Mouse (Mus musculus): ENCODE measurements around the gene Slc4a2. TPM values are rescaled to one million over a fixed set of nuclear protein-coding genes. Genes with fewer than 3 reads are reported as not detected.

The Slc4a2 gene
- polyA plus RNA-seq (2016; fragmentation: Nextera tagmentation; extraction: Ambion mirVana), result 16.2 and 16.6 TPM in 2 replicates

DNA sequence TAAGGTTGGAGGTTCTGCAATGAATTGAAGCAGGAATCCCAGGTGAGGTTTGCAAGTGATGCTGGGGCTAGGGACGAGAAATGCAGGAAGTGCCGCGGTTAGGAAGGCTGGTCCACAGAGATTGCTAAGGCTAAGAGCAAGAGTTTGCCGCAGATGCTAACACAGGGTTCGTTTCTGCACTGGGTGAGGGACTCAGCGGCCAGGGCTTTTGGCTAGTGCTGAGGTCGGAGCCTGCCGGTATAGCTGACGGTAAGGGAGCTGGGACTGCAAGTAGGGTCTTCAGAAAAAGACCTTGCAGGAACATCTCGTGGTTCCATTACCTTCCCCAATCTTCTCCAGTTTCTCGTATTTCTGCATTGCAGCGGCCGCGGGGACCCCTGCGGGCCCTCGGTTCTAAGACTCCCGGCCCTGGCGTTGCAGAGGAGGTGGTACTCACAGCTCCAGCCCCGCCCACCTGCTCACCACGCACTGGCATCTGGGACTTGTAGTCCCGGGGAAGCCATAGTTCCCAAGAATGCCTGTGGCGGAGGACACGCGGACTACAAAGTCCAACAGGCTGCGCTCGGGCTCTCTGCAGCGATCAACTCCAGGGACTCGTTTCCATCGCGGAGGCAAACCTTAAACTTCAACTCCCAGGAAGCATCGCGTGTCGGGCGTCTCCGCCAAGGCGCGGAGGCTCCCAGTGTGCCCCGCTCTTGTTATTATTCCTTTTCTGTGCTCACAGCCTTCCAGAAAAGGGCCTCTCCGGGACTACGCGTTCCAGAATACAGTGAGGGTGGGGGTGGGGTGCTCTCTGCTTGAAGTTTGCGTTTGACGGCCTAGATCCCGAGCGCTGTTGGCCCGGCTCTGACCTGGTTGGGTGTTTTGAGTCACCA, at the start of gene Slc4a2, which contains the start of gene Cdk5:
Slc4a2 (plus strand) TSS at position 709 of the 875 bp plus-strand sequence.
Cdk5 (minus strand) TSS at position 402 of the 875 bp plus-strand sequence.
- Histone ChIP-seq H3K27me3 (replicated peaks) (no peaks in the 10 kb centered on the region; the same call in 1 of the 2 replicates), H3K9me3 (replicated peaks) (no peaks in the 10 kb centered on the region), H3K4me1 (peaks cover 55% of the 10 kb centered on the region), H3K4me3 (peak within 1 kb of the TSS; percentile 74), H3K4me2 (peak within 1 kb of the TSS; percentile 95), H3K27ac (peak within 1 kb of the TSS; percentile 95), H3K9ac (peak within 1 kb of the TSS; percentile 89), H3K36me3 (peaks cover 13% of the 10 kb centered on the region)
- peak; percentile 93 for ATAC-seq
- WGBS (ENCODE audit: insufficient replicate concordance), result under 1% methylated on average over 46 of the region's 46 CpGs

DNA sequence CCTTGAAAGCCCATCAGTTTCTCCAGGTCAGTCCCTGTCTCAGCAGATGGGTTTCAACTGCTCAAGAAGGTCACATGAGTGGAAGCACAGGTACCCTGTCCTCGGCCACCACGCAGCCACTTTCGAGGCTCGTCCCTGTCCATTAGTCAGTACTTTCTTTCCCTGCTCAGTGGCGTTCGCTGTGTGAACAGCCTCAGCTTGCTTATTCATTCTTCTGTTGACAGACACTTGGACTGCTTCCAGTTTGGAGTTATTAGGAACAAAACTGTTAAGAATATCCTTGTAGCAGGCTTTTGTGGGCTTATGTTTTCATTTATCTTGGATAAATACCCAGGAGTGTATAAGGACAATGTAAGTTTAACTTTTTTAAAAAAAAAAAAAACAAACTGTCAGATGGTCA, 49.4 kb upstream of the Slc4a2 start:
- H3K4me2 ChIP-seq, result no peak overlapping the region
- H3K27me3 ChIP-seq (replicated peaks), result peaks cover 50% of the 10 kb centered on the region; the same call in 1 of the 2 replicates
- no peaks in the 10 kb centered on the region for H3K9me3 ChIP-seq (replicated peaks)
- no peaks in the 10 kb centered on the region for H3K4me1 ChIP-seq
- no peak overlapping the region for H3K27ac ChIP-seq
- no peak for ATAC-seq
- no peak overlapping the region for H3K4me3 ChIP-seq
- no peak overlapping the region for H3K9ac ChIP-seq
- no peaks in the 10 kb centered on the region for H3K36me3 ChIP-seq
- 64% methylated on average over 6 of the region's 6 CpGs for WGBS (ENCODE audit: insufficient replicate concordance)

DNA sequence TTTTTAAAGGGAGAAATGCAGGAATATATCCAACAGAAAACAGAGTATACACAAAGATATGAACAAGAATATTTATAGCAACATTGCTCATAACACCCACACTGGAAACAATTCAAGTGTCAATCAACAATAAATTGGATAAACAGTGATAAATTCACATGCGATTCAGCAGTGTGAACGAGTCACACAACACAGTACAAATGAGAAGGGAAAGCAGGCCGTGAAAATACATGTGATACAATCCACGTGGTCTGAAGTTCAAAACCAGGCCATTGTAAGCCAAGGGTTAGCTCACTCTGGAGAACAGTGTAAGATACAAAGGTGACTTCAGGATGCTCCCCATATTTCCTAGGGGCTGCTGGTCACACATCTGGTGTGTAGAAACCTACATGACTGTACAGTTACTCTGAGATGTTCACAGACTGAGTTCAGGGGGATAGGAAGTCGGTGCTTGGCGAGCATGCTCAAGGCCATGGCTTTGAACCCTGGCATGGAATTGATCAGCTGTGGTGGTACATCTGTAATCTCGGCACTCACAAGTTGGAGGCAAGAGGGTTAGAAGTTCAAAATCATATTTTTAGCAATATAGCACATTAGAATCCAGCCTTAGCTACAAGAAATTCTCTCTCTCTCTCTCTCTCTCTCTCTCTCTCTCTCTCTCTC, 48.8 kb upstream of the Slc4a2 start:
- Histone ChIP-seq H3K27ac (no peak overlapping the region), H3K36me3 (no peaks in the 10 kb centered on the region), H3K27me3 (replicated peaks) (peaks cover 52% of the 10 kb centered on the region), H3K9ac (no peak overlapping the region), H3K4me3 (no peak overlapping the region), H3K9me3 (replicated peaks) (no peaks in the 10 kb centered on the region), H3K4me2 (no peak overlapping the region), H3K4me1 (no peaks in the 10 kb centered on the region)
- ATAC-seq, result no peak
- WGBS (ENCODE audit: insufficient replicate concordance), result 58% methylated on average over 7 of the region's 7 CpGs

DNA sequence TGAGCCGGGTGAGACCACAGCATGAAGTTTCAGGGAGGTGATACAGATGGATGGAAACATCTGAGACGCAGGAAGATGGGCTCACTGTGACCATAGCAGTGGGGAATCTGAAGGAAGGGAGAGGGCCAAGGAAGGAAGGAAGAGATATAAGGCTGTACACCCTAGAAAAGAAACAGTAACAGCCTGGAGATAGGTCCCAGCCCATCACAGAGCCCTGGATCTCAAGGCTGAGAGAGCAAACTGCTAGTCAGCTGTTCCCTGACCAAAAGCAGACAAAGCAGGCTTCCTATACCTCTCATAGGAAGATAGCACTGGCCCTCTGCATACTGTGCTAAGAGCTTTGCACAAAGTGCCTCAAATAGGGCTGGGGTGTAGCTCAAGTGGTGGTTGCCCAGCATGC, 44.9 kb upstream of the Slc4a2 start:
- no peak for ATAC-seq
- Histone ChIP-seq H3K36me3 (no peaks in the 10 kb centered on the region), H3K4me3 (no peak overlapping the region), H3K4me1 (peaks cover 12% of the 10 kb centered on the region), H3K9me3 (replicated peaks) (no peaks in the 10 kb centered on the region), H3K27ac (no peak overlapping the region), H3K27me3 (replicated peaks) (peaks cover 58% of the 10 kb centered on the region), H3K9ac (no peak overlapping the region), H3K4me2 (no peak overlapping the region)
- 55% methylated on average over 2 of the region's 2 CpGs for WGBS (ENCODE audit: insufficient replicate concordance)

DNA sequence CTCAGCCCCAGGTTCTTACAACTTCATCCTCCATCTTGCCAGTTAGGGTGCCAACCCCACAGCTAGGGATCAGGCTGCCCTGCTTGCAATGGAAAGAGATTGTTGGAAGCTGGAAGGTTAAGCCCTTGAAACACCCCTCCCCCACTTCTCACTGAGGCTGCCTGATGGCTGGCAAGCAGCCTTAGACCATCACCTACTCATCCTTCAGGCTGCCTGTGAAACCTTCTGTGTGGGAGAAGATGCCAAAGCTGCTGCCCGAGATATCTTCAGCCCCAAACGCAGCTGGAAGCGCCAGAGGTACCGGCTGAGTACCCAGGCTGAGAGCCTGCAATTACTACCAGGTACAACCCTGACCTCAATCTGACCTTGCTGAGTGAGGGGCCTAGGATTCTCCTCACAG, 44.1 kb upstream of the Slc4a2 start:
- Histone ChIP-seq H3K4me3 (no peak overlapping the region), H3K36me3 (no peaks in the 10 kb centered on the region), H3K27me3 (replicated peaks) (peaks cover 60% of the 10 kb centered on the region), H3K9ac (no peak overlapping the region), H3K9me3 (replicated peaks) (no peaks in the 10 kb centered on the region), H3K27ac (no peak overlapping the region), H3K4me1 (peaks cover 20% of the 10 kb centered on the region), H3K4me2 (no peak overlapping the region)
- no peak for ATAC-seq
- 69% methylated on average over 4 of the region's 4 CpGs for WGBS (ENCODE audit: insufficient replicate concordance)

DNA sequence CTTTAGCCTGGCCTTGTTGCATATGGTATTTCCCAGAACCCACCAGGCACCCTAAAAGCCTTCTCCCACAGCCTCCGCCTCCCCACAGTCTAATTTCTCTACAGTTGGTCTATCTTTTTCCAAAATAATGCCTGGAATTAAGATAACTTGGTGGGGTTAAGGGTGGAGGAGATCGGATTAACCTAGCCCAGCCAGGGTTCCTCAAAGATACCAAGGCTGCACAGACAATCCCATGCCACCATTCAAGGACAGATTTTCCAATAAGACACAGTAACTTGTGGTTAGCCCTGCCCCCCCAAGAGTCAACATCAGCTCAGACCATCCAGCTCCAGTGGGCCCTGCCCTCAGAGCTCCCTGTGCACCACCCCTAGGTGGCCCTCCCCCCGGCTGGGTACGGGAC, 43.1 kb upstream of the Slc4a2 start:
- WGBS (ENCODE audit: insufficient replicate concordance), result 63% methylated on average over 4 of the region's 4 CpGs
- Histone ChIP-seq H3K27ac (no peak overlapping the region), H3K4me2 (no peak overlapping the region), H3K9me3 (replicated peaks) (no peaks in the 10 kb centered on the region), H3K27me3 (replicated peaks) (peaks cover 69% of the 10 kb centered on the region), H3K9ac (no peak overlapping the region), H3K4me1 (peaks cover 23% of the 10 kb centered on the region), H3K4me3 (no peak overlapping the region), H3K36me3 (no peaks in the 10 kb centered on the region)
- no peak for ATAC-seq

DNA sequence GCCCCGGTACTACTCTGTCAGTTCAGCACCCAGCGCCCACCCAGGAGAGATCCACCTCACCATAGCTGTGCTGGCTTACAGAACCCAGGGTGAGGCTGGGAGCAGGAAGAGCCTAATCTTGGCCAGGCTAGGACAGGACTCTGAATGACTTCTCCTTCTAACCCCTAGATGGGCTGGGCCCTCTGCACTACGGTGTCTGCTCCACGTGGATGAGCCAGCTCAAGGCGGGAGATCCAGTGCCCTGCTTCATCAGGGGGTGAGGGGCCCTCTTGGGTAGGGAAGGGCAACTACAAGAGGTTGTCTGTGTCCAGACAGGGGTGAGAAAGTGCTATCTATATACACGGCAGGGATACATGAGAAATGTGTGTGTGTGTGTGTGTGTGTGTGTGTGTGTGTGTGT, 42.2 kb upstream of the Slc4a2 start:
- Histone ChIP-seq H3K4me1 (peaks cover 23% of the 10 kb centered on the region), H3K36me3 (no peaks in the 10 kb centered on the region), H3K27ac (no peak overlapping the region), H3K27me3 (replicated peaks) (peaks cover 79% of the 10 kb centered on the region), H3K4me2 (no peak overlapping the region), H3K9ac (no peak overlapping the region), H3K9me3 (replicated peaks) (no peaks in the 10 kb centered on the region), H3K4me3 (no peak overlapping the region)
- ATAC-seq, result no peak
- 61% methylated on average over 6 of the region's 6 CpGs for WGBS (ENCODE audit: insufficient replicate concordance)

DNA sequence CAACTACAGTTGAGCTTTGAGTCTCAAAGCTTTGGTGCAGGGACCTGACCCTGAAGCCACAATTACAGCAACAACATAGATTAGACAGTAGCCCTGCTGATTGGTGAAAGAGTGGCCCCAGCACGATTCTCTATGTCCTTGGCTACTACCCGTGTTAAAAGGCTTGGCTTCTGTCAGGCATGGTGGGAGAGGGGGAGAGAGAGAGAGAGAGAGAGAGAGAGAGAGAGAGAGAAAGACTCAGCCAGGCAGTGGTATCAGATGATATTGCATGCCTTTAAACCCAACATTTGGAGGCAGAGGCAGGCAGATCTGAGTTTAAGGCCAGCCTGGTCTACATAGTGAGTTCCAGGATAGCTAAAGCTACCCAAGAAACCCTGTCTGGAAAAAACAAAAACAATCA, 41.6 kb upstream of the Slc4a2 start:
- ATAC-seq, result no peak
- WGBS (ENCODE audit: insufficient replicate concordance), result 58% methylated on average over 2 of the region's 2 CpGs
- no peak overlapping the region for H3K4me2 ChIP-seq
- H3K9ac ChIP-seq, result no peak overlapping the region
- H3K27me3 ChIP-seq (replicated peaks), result peaks cover 80% of the 10 kb centered on the region
- no peaks in the 10 kb centered on the region for H3K36me3 ChIP-seq
- peaks cover 23% of the 10 kb centered on the region for H3K4me1 ChIP-seq
- H3K4me3 ChIP-seq, result no peak overlapping the region
- no peaks in the 10 kb centered on the region for H3K9me3 ChIP-seq (replicated peaks)
- no peak overlapping the region for H3K27ac ChIP-seq

DNA sequence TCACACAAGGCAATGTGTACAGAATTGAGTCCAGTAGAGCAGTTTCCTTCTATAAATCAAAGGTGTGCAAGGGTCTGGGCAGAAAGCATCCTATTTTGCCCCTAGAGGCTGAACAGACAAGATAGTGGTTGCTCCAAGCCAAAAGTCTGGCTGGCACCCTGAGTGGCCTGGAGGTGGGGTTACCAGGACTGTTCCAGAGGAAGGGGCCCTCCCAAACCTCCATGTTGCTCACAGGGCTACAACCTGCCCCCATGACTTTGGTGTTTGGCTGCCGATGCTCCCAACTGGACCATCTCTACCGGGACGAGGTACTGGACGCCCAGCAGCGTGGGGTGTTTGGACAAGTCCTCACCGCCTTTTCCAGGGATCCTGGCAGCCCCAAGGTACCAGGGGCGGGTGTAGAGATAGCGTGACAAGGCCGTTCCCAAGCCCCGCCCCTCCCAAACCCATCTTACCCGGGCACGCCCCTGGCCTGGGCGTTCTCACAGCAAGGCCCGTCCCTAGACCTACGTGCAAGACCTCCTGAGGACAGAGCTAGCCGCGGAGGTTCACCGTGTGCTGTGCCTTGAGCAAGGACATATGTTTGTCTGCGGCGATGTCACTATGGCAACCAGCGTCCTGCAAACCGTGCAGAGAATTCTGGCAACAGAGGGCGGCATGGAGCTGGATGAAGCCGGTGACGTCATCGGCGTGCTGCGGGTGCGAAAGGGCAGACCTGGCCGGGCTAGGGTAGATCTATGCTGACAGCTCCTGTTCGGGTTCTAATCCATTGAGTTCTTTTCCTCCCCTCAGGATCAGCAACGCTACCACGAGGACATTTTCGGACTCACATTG, 40.4 kb upstream of the Slc4a2 start:
- Histone ChIP-seq H3K4me2 (peak overlapping the region; percentile 87), H3K36me3 (no peaks in the 10 kb centered on the region), H3K9me3 (replicated peaks) (no peaks in the 10 kb centered on the region), H3K27ac (peak overlapping the region; percentile 28; the same call in 1 of the 2 replicates), H3K27me3 (replicated peaks) (peaks cover 81% of the 10 kb centered on the region), H3K9ac (peak overlapping the region; percentile 64), H3K4me1 (peaks cover 34% of the 10 kb centered on the region), H3K4me3 (peak overlapping the region; percentile 63)
- ATAC-seq, result peak; percentile 94
- WGBS (ENCODE audit: insufficient replicate concordance), result 2% methylated on average over 34 of the region's 34 CpGs

DNA sequence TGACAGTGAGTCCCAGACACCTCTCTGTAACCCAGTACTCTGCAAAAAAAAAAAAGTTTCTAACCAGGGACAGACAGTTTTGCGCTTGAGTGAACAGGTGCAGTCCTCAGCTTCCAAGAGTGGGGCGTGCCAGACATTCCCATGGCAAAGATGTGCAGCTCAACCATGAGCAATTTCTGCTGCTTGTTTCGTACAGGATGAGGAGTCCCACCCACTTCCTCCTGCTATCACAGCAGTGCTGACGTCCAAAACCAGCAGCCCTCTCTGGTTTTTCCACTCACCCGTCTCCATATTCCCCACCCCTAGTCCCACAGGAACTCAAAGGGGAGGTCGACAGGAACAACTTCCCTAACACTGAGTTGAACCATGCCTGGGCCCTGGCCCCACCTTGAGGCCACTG, 39.2 kb upstream of the Slc4a2 start:
- H3K4me1 ChIP-seq, result peaks cover 43% of the 10 kb centered on the region
- no peak overlapping the region for H3K4me3 ChIP-seq
- peak overlapping the region; percentile 87; the same call in 1 of the 2 replicates for H3K4me2 ChIP-seq
- peaks cover 81% of the 10 kb centered on the region for H3K27me3 ChIP-seq (replicated peaks)
- no peak for ATAC-seq
- H3K36me3 ChIP-seq, result no peaks in the 10 kb centered on the region
- WGBS (ENCODE audit: insufficient replicate concordance), result 27% methylated on average over 6 of the region's 6 CpGs
- no peaks in the 10 kb centered on the region for H3K9me3 ChIP-seq (replicated peaks)
- no peak overlapping the region for H3K27ac ChIP-seq
- no peak overlapping the region for H3K9ac ChIP-seq

DNA sequence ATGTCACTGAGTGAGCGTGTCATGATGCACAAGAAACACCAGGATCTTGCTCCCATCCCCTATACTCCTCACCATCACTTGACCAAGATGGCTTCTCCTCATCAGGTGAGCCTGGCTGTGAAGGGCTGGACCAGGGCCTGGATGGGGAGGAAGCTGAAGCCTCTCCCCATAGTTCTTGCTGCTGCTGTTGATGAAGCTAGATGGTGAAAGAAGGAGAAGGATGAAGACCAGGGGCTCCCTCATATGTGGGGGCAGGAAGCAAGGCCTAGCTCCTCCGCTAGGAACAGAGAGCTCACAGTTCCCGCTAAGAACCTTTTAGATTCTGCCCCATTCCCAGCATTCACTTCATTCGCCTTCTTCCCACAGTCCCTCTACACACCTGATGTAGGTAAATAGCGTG, 38.3 kb upstream of the Slc4a2 start:
- no peaks in the 10 kb centered on the region for H3K9me3 ChIP-seq (replicated peaks)

More for the DNA sequence above, 38.3 kb upstream of the Slc4a2 start:
- Histone ChIP-seq H3K27me3 (replicated peaks) (peaks cover 81% of the 10 kb centered on the region), H3K4me2 (no peak overlapping the region), H3K27ac (no peak overlapping the region), H3K4me1 (peaks cover 47% of the 10 kb centered on the region), H3K4me3 (no peak overlapping the region), H3K36me3 (no peaks in the 10 kb centered on the region), H3K9ac (no peak overlapping the region)
- WGBS (ENCODE audit: insufficient replicate concordance), result 77% methylated on average over 5 of the region's 5 CpGs
- no peak for ATAC-seq

Measured in liver, embryonic 12.5 days (tissue).